Mouse (Mus musculus) limb, embryonic 13.5 days (tissue): ENCODE data around the gene Pced1b. TPM values are rescaled to one million over a fixed set of nuclear protein-coding genes. Genes with fewer than 3 reads are reported as not detected.

Source experiments
- ATAC-seq: fragments of 200-750 bp; cut with Nextera tagmentation; 2 replicates; pipeline ENCODE4 v1.8.0; 2017; ENCODE audit warnings: low read depth, moderate number of reproducible peaks, moderate TSS enrichment; ENCODE audit not compliant: low FRiP score
- H3K27ac ChIP-seq: fragments of 300-500 bp; sonication (generic); 2 replicates; pipeline ENCODE4 v1.5.1; 2015; ENCODE audit warnings: inconsistent platforms, mild to moderate bottlenecking, moderate library complexity
- H3K27me3 ChIP-seq: fragments of 300-500 bp; sonication (generic); 2 replicates; pipeline ENCODE4 v1.6.1; 2015; ENCODE audit warnings: mild to moderate bottlenecking, inconsistent platforms
- H3K36me3 ChIP-seq: fragments of 300-500 bp; sonication (generic); 2 replicates; pipeline ENCODE4 v1.6.1; 2015; ENCODE audit warnings: inconsistent platforms, mild to moderate bottlenecking, moderate library complexity
- H3K4me1 ChIP-seq: fragments of 300-500 bp; sonication (generic); 2 replicates; pipeline ENCODE4 v1.6.1; 2015; ENCODE audit warnings: inconsistent platforms
- H3K4me2 ChIP-seq: fragments of 300-500 bp; sonication (generic); replicated peaks from 2 replicates; pipeline ENCODE4 v1.6.1; 2015; ENCODE audit warnings: inconsistent platforms, mild to moderate bottlenecking, moderate library complexity
- H3K4me3 ChIP-seq: fragments of 300-500 bp; sonication (generic); 2 replicates; pipeline ENCODE4 v1.5.1; 2015; ENCODE audit warnings: moderate library complexity, mild to moderate bottlenecking, inconsistent platforms
- H3K9ac ChIP-seq: fragments of 300-500 bp; sonication (generic); 2 replicates; pipeline ENCODE4 v1.6.1; 2015; ENCODE audit warnings: mild to moderate bottlenecking, inconsistent platforms
- H3K9me3 ChIP-seq: fragments of 300-500 bp; sonication (generic); 2 replicates; pipeline ENCODE4 v1.6.1; 2016; ENCODE audit warnings: inconsistent platforms
- WGBS: fragments of 180-500 bp; shearing (Covaris S2); methylation state at CpG from one replicate; pipeline ENCODE4 v1.1.7; 2015; 5-methylcytosine and 5-hydroxymethylcytosine counted together
- polyA plus RNA-seq: library from polyadenylated mRNA; unstranded; fragments of >200 nt; fragmentation: Nextera tagmentation; extraction: Ambion mirVana; gene quantifications from 2 replicates; pipeline ENCODE4 v1.2.1, GENCODE M21; 2015

Gene Pced1b
- polyA plus RNA-seq, 1 experiment from 2014 or later: 2.9 TPM

- no peak overlapping the region for H3K9ac ChIP-seq
- H3K9me3 ChIP-seq: peaks cover 7% of the 10 kb centered on the region
- no peaks in the 10 kb centered on the region for H3K27me3 ChIP-seq
- no peak overlapping the region for H3K27ac ChIP-seq
- no peaks in the 10 kb centered on the region for H3K36me3 ChIP-seq
- peaks cover 9% of the 10 kb centered on the region for H3K4me1 ChIP-seq
- no peak overlapping the region for H3K4me2 ChIP-seq
- WGBS: 64% methylated on average over 12 of the region's 12 CpGs
- no peak for ATAC-seq
- H3K4me3 ChIP-seq: no peak overlapping the region
Observed at GRCm38 (mm10) chr15:97414718-97415413, 168.0 kb downstream of the Pced1b start.

- peaks cover 7% of the 10 kb centered on the region for H3K9me3 ChIP-seq
- H3K27ac ChIP-seq: no peak overlapping the region
- no peaks in the 10 kb centered on the region for H3K27me3 ChIP-seq
- 75% methylated on average over 2 of the region's 2 CpGs for WGBS
- ATAC-seq: no peak
- no peak overlapping the region for H3K4me3 ChIP-seq
- no peaks in the 10 kb centered on the region for H3K36me3 ChIP-seq
- peaks cover 5% of the 10 kb centered on the region for H3K4me1 ChIP-seq
- H3K9ac ChIP-seq: no peak overlapping the region
- H3K4me2 ChIP-seq: no peak overlapping the region
Observed at GRCm38 (mm10) chr15:97415426-97415946, 168.6 kb downstream of the Pced1b start.

- H3K27me3 ChIP-seq: no peaks in the 10 kb centered on the region
- no peak overlapping the region for H3K9ac ChIP-seq
- no peak overlapping the region for H3K27ac ChIP-seq
- no peaks in the 10 kb centered on the region for H3K36me3 ChIP-seq
- no peak overlapping the region for H3K4me3 ChIP-seq
- no peaks in the 10 kb centered on the region for H3K9me3 ChIP-seq
- peaks cover 3% of the 10 kb centered on the region for H3K4me1 ChIP-seq
- 90% methylated on average over 2 of the region's 2 CpGs for WGBS
- H3K4me2 ChIP-seq: no peak overlapping the region
- no peak for ATAC-seq
Observed at GRCm38 (mm10) chr15:97420292-97420691, 173.4 kb downstream of the Pced1b start.

- Histone ChIP-seq H3K9ac (no peak overlapping the region), H3K4me3 (no peak overlapping the region), H3K4me1 (peaks cover 3% of the 10 kb centered on the region), H3K27me3 (no peaks in the 10 kb centered on the region), H3K9me3 (no peaks in the 10 kb centered on the region), H3K27ac (no peak overlapping the region), H3K36me3 (no peaks in the 10 kb centered on the region), H3K4me2 (no peak overlapping the region)
- ATAC-seq: no peak
- 69% methylated on average over 3 of the region's 3 CpGs for WGBS
Observed at GRCm38 (mm10) chr15:97421533-97421932, 174.6 kb downstream of the Pced1b start.

GRCm38 (mm10) chr15:97422212-97422944, 175.5 kb downstream of the Pced1b start:
- no peak overlapping the region for H3K4me3 ChIP-seq
- no peak overlapping the region for H3K4me2 ChIP-seq
- ATAC-seq: no peak
- H3K4me1 ChIP-seq: peaks cover 3% of the 10 kb centered on the region
- H3K9ac ChIP-seq: no peak overlapping the region
- H3K27me3 ChIP-seq: no peaks in the 10 kb centered on the region
- H3K27ac ChIP-seq: no peak overlapping the region
- WGBS: 71% methylated on average over 4 of the region's 4 CpGs
- no peaks in the 10 kb centered on the region for H3K9me3 ChIP-seq
- no peaks in the 10 kb centered on the region for H3K36me3 ChIP-seq

- Histone ChIP-seq H3K4me1 (no peaks in the 10 kb centered on the region), H3K27ac (no peak overlapping the region), H3K9ac (no peak overlapping the region), H3K9me3 (no peaks in the 10 kb centered on the region), H3K27me3 (no peaks in the 10 kb centered on the region), H3K4me3 (no peak overlapping the region), H3K4me2 (no peak overlapping the region), H3K36me3 (no peaks in the 10 kb centered on the region)
- WGBS: 68% methylated on average over 7 of the region's 7 CpGs
- no peak for ATAC-seq
Observed at GRCm38 (mm10) chr15:97424375-97424774, 177.5 kb downstream of the Pced1b start.

- no peaks in the 10 kb centered on the region for H3K27me3 ChIP-seq
- H3K4me2 ChIP-seq: no peak overlapping the region
- H3K4me3 ChIP-seq: no peak overlapping the region
- no peak for ATAC-seq
- no peak overlapping the region for H3K9ac ChIP-seq
- H3K9me3 ChIP-seq: no peaks in the 10 kb centered on the region
- no peaks in the 10 kb centered on the region for H3K36me3 ChIP-seq
- WGBS: 89% methylated on average over 3 of the region's 3 CpGs
- no peaks in the 10 kb centered on the region for H3K4me1 ChIP-seq
- H3K27ac ChIP-seq: no peak overlapping the region
Observed at GRCm38 (mm10) chr15:97424961-97425360, 178.1 kb downstream of the Pced1b start.

- 87% methylated on average over 12 of the region's 12 CpGs for WGBS
- H3K9ac ChIP-seq: no peak overlapping the region
- ATAC-seq: no peak
Observed at GRCm38 (mm10) chr15:97429201-97429900, 182.4 kb downstream of the Pced1b start.

GRCm38 (mm10) chr15:97431533-97431932, 184.6 kb downstream of the Pced1b start:
- H3K9me3 ChIP-seq: no peaks in the 10 kb centered on the region
- no peak for ATAC-seq

More at GRCm38 (mm10) chr15:97429201-97429900, 182.4 kb downstream of the Pced1b start:
- Histone ChIP-seq H3K27me3 (no peaks in the 10 kb centered on the region), H3K4me2 (no peak overlapping the region), H3K27ac (no peak overlapping the region), H3K9me3 (no peaks in the 10 kb centered on the region), H3K4me3 (no peak overlapping the region), H3K4me1 (no peaks in the 10 kb centered on the region), H3K36me3 (no peaks in the 10 kb centered on the region)

GRCm38 (mm10) chr15:97432221-97432620, 185.3 kb downstream of the Pced1b start:
- ATAC-seq: no peak
- Histone ChIP-seq H3K4me1 (no peaks in the 10 kb centered on the region), H3K4me3 (no peak overlapping the region), H3K9me3 (no peaks in the 10 kb centered on the region), H3K9ac (no peak overlapping the region), H3K36me3 (no peaks in the 10 kb centered on the region), H3K4me2 (no peak overlapping the region), H3K27me3 (no peaks in the 10 kb centered on the region), H3K27ac (no peak overlapping the region)
- WGBS: 39% methylated on average over 4 of the region's 4 CpGs

More at GRCm38 (mm10) chr15:97431533-97431932, 184.6 kb downstream of the Pced1b start:
- Histone ChIP-seq H3K4me1 (no peaks in the 10 kb centered on the region), H3K27me3 (no peaks in the 10 kb centered on the region), H3K4me3 (no peak overlapping the region), H3K27ac (no peak overlapping the region), H3K9ac (no peak overlapping the region), H3K36me3 (no peaks in the 10 kb centered on the region), H3K4me2 (no peak overlapping the region)
- 75% methylated on average over 6 of the region's 6 CpGs for WGBS
